Mouse (Mus musculus) forebrain, embryonic 12.5 days (tissue): ENCODE data around the gene Tcerg1l. TPM values are rescaled to one million over a fixed set of nuclear protein-coding genes. Genes with fewer than 3 reads are reported as not detected.

Experiments
- ATAC-seq: fragments of 200-750 bp; cut with Nextera tagmentation; 2 replicates; pipeline ENCODE4 v1.8.0; 2017; ENCODE audit warnings: moderate TSS enrichment; ENCODE audit not compliant: low FRiP score
- H3K27ac ChIP-seq: fragments of 300-500 bp; sonication (generic); 2 replicates; pipeline ENCODE4 v1.5.1; 2016; ENCODE audit warnings: mild to moderate bottlenecking
- H3K27me3 ChIP-seq: fragments of 300-500 bp; sonication (generic); 2 replicates; pipeline ENCODE4 v1.6.1; 2016; ENCODE audit warnings: mild to moderate bottlenecking
- H3K36me3 ChIP-seq: fragments of 300-500 bp; sonication (generic); replicated peaks from 2 replicates; pipeline ENCODE4 v1.6.1; 2016; ENCODE audit warnings: mild to moderate bottlenecking
- H3K4me1 ChIP-seq: fragments of 300-500 bp; sonication (generic); 2 replicates; pipeline ENCODE4 v1.6.1; 2016
- H3K4me2 ChIP-seq: fragments of 300-500 bp; sonication (generic); 2 replicates; pipeline ENCODE4 v1.6.1; 2016; ENCODE audit warnings: mild to moderate bottlenecking, moderate library complexity
- H3K4me3 ChIP-seq: fragments of 300-500 bp; sonication (generic); replicated peaks from 2 replicates; pipeline ENCODE4 v1.5.1; 2016; ENCODE audit warnings: mild to moderate bottlenecking
- H3K9ac ChIP-seq: fragments of 300-500 bp; sonication (generic); 2 replicates; pipeline ENCODE4 v1.6.1; 2016; ENCODE audit warnings: mild to moderate bottlenecking
- H3K9me3 ChIP-seq: fragments of 300-500 bp; sonication (generic); 2 replicates; pipeline ENCODE4 v1.6.1; 2016
- WGBS: fragments of 180-500 bp; shearing (Covaris S2); methylation state at CpG from one replicate; pipeline ENCODE4 v1.1.7; 2016; 5-methylcytosine and 5-hydroxymethylcytosine counted together
- polyA plus RNA-seq: library from polyadenylated mRNA; unstranded; fragments of >200 nt; fragmentation: Nextera tagmentation; extraction: Ambion mirVana; gene quantifications from 2 replicates; pipeline ENCODE4 v1.2.1, GENCODE M21; 2016

Tcerg1l gene
- polyA plus RNA-seq, 1 experiment from 2014 or later, result 3.8 TPM

- no peak for ATAC-seq
- Histone ChIP-seq H3K27ac (no peak overlapping the region), H3K9me3 (no peaks in the 10 kb centered on the region), H3K4me1 (no peaks in the 10 kb centered on the region), H3K4me3 (no peak overlapping the region), H3K4me2 (no peak overlapping the region), H3K9ac (no peak overlapping the region), H3K36me3 (no peaks in the 10 kb centered on the region), H3K27me3 (no peaks in the 10 kb centered on the region)
- WGBS, result 88% methylated on average over 2 of the region's 2 CpGs
Observed at GRCm38 (mm10) chr7:138205124-138205523, 192.4 kb downstream of the Tcerg1l start.

DNA sequence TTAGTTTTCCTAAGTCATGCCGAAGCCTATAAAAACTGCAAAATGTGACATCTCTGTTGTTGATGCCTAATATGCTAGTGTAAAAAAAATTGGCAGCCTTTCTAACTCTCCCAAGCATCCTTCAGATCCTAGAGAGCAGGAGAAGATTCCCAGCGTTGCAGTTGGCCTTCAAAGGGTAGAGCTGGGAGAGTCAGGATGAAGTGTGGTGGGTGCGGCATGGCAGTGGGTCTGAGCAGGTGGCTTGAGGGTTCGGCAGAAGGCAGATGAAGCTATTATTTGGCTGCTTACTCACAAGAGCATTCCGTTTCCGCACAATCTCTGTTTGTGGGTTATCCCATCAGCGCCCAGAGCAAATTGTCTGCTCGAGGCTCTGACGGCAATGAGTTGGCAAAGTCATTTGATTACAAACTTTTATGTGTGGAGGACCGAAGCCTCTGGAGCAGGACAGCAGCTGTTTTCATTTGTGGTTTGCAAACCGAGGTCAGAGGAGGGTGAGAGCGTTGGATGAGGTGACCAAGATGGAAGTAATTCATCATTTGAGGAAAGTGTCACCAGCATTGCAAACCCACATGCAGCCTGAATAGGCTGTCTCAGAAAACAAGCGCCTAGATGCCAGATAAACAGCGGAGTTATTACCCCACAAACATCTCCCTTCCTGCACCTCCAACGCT is 195.2 kb downstream of the Tcerg1l start:
- no peaks in the 10 kb centered on the region for H3K9me3 ChIP-seq
- no peaks in the 10 kb centered on the region for H3K4me1 ChIP-seq
- no peak for ATAC-seq
- H3K27me3 ChIP-seq, result no peaks in the 10 kb centered on the region
- no peak overlapping the region for H3K4me2 ChIP-seq
- no peak overlapping the region for H3K9ac ChIP-seq
- H3K4me3 ChIP-seq, result no peak overlapping the region
- no peak overlapping the region for H3K27ac ChIP-seq
- WGBS, result 90% methylated on average over 15 of the region's 15 CpGs
- no peaks in the 10 kb centered on the region for H3K36me3 ChIP-seq

- Histone ChIP-seq H3K27me3 (no peaks in the 10 kb centered on the region), H3K4me3 (no peak overlapping the region), H3K36me3 (no peaks in the 10 kb centered on the region), H3K27ac (no peak overlapping the region), H3K4me2 (no peak overlapping the region), H3K4me1 (no peaks in the 10 kb centered on the region), H3K9me3 (no peaks in the 10 kb centered on the region), H3K9ac (no peak overlapping the region)
- WGBS, result 80% methylated on average over 10 of the region's 10 CpGs
- ATAC-seq, result no peak
Observed at GRCm38 (mm10) chr7:138199333-138200058, 198.0 kb downstream of the Tcerg1l start.

DNA sequence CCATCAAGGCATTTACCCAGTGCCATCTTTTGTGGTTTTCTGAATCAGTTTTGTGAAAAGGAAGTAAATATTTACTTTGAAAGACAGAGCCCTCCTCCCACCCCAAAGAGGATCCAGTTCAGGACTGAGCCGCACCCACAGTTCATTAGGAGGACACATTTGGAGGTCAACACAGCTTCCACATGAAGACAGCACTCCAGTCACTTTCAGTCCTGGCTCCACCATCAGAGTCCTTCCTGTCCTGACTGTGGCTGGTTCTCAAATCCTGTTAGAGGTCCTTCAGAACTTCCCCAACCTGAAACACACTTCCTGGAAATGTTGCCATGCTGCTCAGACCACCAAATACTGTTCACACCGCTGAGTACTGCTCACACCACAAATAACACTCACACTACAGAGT is 201.4 kb downstream of the Tcerg1l start:
- no peak overlapping the region for H3K27ac ChIP-seq
- H3K4me2 ChIP-seq, result no peak overlapping the region
- H3K36me3 ChIP-seq, result no peaks in the 10 kb centered on the region
- no peak overlapping the region for H3K4me3 ChIP-seq
- no peak for ATAC-seq
- H3K4me1 ChIP-seq, result no peaks in the 10 kb centered on the region
- no peak overlapping the region for H3K9ac ChIP-seq
- H3K27me3 ChIP-seq, result no peaks in the 10 kb centered on the region
- WGBS, result 89% methylated on average over 2 of the region's 2 CpGs
- no peaks in the 10 kb centered on the region for H3K9me3 ChIP-seq

DNA sequence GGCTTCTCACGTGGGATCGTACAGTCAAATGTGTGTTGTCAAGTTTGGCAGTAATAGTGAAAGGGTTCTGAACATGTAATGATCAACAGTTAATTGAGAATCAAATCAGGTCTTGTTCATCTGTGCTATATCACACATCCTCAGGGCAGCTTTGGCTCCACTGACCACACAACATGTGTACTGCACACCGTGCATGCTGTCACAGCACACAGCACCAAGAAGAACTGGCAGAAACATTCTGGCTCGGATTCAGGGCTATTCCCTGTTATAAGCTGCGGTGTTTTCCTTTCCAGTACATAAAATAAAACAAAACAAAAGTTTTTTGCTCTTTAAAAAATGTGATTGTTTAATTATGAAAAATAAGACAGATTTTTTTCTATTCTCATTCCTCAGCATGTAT is 213.3 kb downstream of the Tcerg1l start:
- no peaks in the 10 kb centered on the region for H3K4me1 ChIP-seq

GRCm38 (mm10) chr7:138182216-138182615 is 215.3 kb downstream of the Tcerg1l start:
- Histone ChIP-seq H3K27ac (no peak overlapping the region), H3K36me3 (no peaks in the 10 kb centered on the region), H3K4me1 (no peaks in the 10 kb centered on the region), H3K9me3 (no peaks in the 10 kb centered on the region), H3K27me3 (no peaks in the 10 kb centered on the region), H3K9ac (no peak overlapping the region), H3K4me2 (no peak overlapping the region), H3K4me3 (no peak overlapping the region)
- 59% methylated on average over 3 of the region's 3 CpGs for WGBS
- no peak for ATAC-seq

More for the DNA sequence above, 213.3 kb downstream of the Tcerg1l start:
- no peak overlapping the region for H3K27ac ChIP-seq
- no peak overlapping the region for H3K9ac ChIP-seq
- H3K27me3 ChIP-seq, result no peaks in the 10 kb centered on the region
- WGBS, result 90% methylated on average over 5 of the region's 5 CpGs
- H3K4me3 ChIP-seq, result no peak overlapping the region
- no peak for ATAC-seq
- no peaks in the 10 kb centered on the region for H3K36me3 ChIP-seq
- no peaks in the 10 kb centered on the region for H3K9me3 ChIP-seq
- H3K4me2 ChIP-seq, result no peak overlapping the region

GRCm38 (mm10) chr7:138178617-138179016 is 218.9 kb downstream of the Tcerg1l start:
- no peaks in the 10 kb centered on the region for H3K27me3 ChIP-seq
- H3K9ac ChIP-seq, result no peak overlapping the region
- H3K4me2 ChIP-seq, result no peak overlapping the region
- H3K36me3 ChIP-seq, result no peaks in the 10 kb centered on the region
- no peak overlapping the region for H3K4me3 ChIP-seq
- ATAC-seq, result no peak
- 85% methylated on average over 2 of the region's 2 CpGs for WGBS
- no peak overlapping the region for H3K27ac ChIP-seq
- H3K4me1 ChIP-seq, result no peaks in the 10 kb centered on the region
- H3K9me3 ChIP-seq, result no peaks in the 10 kb centered on the region

DNA sequence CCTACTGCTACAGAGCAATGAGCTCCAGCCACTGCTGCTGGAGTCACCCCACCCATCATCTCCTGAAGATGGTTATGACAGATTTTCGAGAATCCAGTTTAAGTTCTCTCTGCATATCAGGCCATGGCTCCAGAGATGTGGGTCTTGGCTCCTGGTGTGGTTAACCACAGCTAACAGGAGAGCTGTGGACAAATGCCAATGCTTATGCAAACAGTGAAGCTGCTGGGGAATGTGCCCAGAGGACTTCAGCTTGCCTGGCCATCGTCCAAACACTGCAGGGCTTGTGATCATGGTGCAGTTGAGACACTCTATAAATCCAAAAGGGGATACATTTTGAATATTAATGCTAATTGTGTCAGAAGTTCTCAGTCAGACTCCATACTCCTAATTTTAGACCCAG is 221.5 kb downstream of the Tcerg1l start:
- no peaks in the 10 kb centered on the region for H3K9me3 ChIP-seq
- WGBS, result 68% methylated on average over 2 of the region's 2 CpGs
- no peak overlapping the region for H3K27ac ChIP-seq
- no peaks in the 10 kb centered on the region for H3K4me1 ChIP-seq
- no peak overlapping the region for H3K4me3 ChIP-seq
- no peak overlapping the region for H3K9ac ChIP-seq
- no peak overlapping the region for H3K4me2 ChIP-seq
- no peaks in the 10 kb centered on the region for H3K36me3 ChIP-seq
- ATAC-seq, result no peak
- H3K27me3 ChIP-seq, result no peaks in the 10 kb centered on the region

DNA sequence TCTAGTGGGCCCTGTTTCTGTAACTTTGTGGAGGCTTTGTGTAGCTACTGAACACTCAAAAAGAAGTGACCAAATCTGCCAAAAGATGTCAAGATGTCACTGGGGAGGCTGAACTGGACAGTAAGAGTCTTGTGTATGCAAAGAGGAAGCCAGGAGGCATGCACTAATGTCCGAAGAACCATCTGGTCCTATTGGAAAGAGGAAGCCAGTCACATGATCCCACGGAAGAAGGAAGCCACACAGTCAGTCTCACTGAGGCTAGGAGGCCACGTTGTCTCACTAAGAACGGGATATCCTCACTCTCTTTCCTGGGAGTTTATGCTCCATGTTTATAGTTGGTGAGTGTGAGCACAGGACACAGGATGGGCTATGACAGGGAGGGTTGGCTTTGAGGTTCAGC is 227.1 kb downstream of the Tcerg1l start:
- no peak for ATAC-seq
- Histone ChIP-seq H3K27ac (no peak overlapping the region), H3K9ac (no peak overlapping the region), H3K4me2 (no peak overlapping the region), H3K4me3 (no peak overlapping the region), H3K27me3 (no peaks in the 10 kb centered on the region), H3K36me3 (no peaks in the 10 kb centered on the region), H3K9me3 (no peaks in the 10 kb centered on the region), H3K4me1 (no peaks in the 10 kb centered on the region)
- WGBS, result 88% methylated on average over 4 of the region's 4 CpGs
